Mouse (Mus musculus): Measurements from ENCODE around the gene Tigar. TPM values are rescaled to one million over a fixed set of nuclear protein-coding genes. Genes with fewer than 3 reads are reported as not detected.
A peak's percentile ranks its signal among the peaks of the same experiment; 100 is the strongest.

Tigar gene
- polyA plus RNA-seq (2017; shearing (Covaris generic)): 10 to 100 TPM in 1 of 3 experiments, 1 to 10 TPM in 2; 7.5 to 10.6 (median 8.8) TPM

- peak; percentile 100 for ATAC-seq
These were observed at the start of gene Tigar for GRCm38 (mm10) chr6:127109402-127109930. Tigar (minus strand) TSS chr6:127109557.

DNA sequence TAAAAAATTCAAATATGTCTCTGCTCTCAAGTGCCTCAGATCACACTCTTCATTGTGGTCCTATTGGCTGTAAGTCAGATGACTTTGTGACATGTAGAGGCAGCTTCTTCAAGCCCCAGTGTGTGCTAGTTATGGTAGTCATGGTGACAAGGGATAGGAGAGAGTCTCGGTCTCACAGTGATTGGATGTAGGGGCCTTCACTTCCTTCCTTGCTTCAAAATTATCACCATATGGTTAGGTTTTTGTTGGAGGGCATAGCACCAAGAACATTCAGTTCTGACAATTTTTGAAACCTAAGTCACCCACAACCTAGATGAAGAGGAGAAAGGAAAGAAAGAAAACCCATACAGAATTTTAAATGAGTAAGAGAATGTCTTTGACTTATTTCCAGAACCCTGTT lies 48.0 kb upstream of the Tigar start:
- no peak for ATAC-seq

GRCm38 (mm10) chr6:127155468-127155867 lies 46.1 kb upstream of the Tigar start:
- peak; percentile 23 for ATAC-seq

- peak; percentile 20 for ATAC-seq
These were observed 45.4 kb upstream of the Tigar start for GRCm38 (mm10) chr6:127154708-127155268.

DNA sequence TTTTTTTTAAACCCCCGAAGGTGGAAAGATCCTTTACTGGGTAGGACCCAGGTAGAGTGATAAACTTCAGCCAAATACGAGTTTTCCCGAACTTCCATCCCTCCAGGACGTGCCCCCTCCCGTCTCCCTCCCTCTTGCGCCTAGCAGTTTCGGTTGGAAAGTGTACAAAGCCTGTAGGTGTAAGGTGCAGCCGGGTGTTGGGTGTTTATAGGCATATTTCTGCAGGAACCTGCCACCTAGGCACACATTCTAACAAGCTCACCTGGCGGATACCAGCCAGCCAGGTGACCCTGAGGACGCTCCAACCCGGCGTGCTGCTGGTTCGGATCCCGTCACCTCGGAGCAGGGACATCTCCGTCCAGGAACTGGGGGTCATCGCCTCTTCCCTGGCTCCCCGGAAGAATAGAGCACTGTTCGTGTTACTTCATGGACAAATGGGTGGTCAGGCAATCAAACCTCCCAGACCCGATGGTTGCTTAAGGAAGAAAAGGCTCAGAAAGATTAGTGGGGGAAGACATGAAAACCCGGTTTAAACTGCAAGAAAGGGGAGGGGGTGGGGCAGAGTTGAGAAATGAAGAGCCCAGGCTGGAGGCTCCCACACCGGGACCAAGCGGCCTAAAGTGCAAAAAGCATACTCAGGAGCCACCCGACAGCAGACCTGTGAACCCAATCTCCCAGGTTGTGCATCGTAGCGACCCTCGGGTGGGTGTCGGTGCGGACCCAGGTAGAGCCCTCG lies 44.8 kb upstream of the Tigar start:
- no peak for ATAC-seq

- no peak for ATAC-seq
These were observed 44.0 kb upstream of the Tigar start for GRCm38 (mm10) chr6:127153296-127153800.

DNA sequence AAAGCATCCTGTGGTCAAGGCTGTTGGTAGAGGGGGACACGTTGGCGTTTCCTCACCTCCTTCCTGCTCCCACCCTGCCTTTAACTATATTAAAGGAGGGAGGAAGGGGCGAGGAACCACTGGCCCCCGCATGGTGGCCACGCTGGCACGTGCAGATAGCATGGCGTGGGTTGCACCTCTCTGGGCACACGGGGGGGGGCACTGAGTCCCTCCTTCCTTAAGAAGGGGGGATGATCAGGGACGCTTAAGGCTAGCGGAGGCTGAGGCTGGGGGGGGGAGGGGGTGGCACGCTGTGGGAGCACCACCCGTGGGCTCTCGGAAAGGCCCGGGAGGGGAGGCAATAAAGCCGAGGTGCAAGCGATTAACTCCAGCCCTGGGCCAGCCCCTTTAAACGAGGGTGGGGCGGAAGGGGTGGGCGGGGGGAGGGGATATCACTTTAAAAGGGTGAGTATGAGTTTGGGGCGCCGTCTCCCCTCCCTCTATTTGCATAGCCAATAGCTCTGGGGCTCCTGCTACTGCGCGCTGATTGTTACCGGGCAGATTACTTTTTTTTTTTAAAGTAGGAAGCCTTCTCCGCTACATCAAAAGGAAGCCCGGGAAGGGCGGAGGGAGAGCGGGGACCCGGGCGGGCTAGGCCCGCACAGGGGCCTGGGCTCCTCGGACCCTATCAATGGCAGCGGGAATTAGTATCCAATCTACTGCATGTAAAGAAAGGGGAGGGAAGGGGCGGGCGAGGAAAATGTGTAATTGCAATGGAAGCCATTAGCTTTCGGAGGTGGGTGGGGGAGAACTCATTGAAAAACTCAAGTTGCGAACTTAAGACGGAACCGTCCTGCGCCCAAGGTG lies 43.0 kb upstream of the Tigar start, which contains the start of gene Ccnd2:
Ccnd2 (minus strand) TSS at position 88 of the 846 bp plus-strand sequence.
- peak; percentile 53 for ATAC-seq

DNA sequence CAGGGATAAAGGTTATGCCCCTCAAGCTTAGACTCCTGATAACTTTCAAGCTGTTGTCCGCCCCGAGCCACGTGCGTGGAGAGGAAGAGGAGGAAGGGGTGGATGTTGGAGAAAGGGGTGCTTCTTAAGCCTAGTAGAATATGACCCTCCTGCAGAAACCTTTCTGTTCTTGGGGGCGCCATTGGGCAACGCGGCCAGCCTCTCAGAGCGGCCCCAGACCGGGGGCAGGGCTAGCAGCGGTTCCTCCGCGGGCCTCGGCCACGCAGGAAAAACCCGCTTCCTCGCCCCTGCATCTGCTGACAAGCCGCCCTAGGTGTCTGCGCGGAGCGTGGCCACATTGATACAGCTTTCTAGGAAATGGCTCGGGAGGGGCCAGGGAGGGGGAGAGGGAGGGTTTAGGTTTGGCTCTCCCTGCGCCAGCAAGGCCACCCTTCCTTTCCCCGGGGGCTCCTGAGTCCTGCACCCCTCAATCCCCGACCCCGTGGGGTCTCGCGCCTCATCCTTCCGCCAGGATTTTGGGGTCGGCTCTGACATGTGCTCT lies 42.3 kb upstream of the Tigar start:
- ATAC-seq: peak; percentile 12

- ATAC-seq: peak; percentile 32
These were observed 41.6 kb upstream of the Tigar start for GRCm38 (mm10) chr6:127150663-127151564.

DNA sequence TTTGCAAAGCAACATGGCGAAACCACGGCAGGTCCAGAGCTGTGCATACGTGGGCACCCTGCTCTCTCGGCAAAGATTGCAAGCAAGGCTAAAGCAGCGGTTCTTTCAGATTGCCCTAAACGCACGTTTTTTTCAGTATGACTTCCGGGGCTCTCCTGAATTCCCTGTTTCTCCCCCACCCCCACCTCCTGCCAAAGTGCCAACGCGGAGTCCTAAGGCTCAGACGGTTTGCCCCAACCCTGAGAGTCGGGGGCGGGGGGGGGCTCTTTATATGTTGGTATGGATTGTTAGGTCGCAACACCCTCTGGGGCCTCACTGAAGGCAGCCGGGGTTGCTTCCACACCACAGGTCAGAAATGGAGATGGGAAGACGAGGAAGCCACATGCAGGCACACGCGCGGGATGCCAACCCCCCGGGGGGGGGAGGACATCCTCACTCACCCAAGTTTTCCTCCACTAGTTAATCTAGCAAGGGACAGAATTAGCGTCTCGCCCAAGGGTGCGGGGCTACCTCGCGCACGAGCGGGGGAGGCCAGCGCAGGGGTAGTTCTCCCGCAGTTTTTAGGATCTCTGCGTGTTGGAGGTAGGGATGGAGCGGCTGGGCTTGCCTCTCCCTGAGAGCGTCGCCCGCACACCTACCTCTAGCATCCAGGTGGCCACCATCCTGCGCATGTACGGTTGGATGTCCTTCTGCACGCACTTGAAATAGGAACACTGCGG lies 40.7 kb upstream of the Tigar start:
- no peak for ATAC-seq

- peak; percentile 6 for ATAC-seq
These were observed 40.1 kb upstream of the Tigar start for GRCm38 (mm10) chr6:127149303-127149943.

GRCm38 (mm10) chr6:127148526-127149302 lies 39.4 kb upstream of the Tigar start:
- ATAC-seq: no peak

- peak; percentile 35 for ATAC-seq
These were observed 38.3 kb upstream of the Tigar start for GRCm38 (mm10) chr6:127147665-127148064.

GRCm38 (mm10) chr6:127146322-127146947 lies 37.1 kb upstream of the Tigar start:
- ATAC-seq: no peak

DNA sequence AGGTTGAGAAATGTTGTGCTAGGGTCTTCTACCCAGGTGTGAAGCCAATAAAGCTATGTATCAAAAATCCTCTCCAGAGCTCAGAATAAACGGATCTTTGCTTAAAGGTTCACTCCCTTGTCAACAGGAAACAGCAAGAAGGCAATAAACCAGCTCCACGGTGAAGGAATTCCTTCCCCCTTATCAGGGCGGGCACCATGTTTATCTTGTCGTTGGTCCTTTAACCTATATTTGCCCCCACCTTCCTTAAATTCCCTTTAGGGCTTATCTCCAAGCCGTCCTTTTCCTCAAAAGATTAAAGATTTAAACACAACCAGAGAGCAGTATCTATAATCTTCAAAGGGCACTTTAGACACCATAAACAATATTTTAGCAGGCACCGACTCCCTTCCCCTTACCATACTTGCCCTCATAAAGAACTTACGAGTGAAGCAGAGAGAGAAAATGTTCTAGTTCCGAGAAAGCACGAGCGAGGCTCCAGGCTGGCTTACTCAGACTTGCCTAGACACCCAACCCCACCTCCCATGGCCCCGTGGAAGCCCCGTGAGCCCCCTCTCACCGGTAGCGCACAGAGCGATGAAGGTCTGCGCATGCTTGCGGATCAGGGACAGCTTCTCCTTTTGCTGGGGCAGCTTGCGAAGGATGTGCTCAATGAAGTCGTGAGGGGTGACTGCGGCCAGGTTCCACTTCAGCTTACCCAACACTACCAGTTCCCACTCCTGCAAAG lies 36.3 kb upstream of the Tigar start:
- ATAC-seq: no peak

DNA sequence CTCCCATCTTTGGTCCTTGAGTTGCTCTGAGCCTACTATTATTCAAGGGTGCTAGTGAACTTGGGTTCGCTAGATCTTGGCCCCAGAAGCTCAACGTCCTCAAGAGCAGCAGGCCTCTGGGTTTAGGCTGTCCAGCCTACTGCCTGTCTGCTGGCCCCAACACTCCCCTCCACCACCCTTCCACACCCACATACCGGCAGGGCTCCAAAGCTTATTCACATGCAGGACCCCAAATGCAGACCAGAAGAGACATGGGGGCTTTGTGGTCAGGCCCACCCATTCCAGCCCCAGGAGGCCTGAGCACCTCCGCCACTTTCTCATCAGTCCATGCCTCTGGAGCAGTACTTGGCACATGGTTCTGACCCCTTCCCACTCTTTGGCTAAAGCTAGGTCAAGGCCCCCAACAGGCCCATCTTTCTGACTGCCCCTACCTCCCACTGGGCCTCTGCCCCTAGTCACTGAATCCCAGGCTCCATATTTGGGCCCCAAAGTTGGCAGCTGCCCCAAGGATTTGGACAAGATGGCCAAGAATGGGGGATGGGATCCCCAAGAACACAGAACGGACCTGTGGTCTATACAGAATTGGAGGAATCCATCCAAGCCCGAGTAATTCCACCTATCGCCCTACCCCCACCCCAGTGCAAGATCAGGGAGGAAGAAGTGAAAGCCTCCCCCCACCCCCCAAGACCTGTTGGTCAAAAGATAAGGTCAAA lies 34.4 kb upstream of the Tigar start:
- ATAC-seq: no peak

GRCm38 (mm10) chr6:127143124-127143520 lies 33.8 kb upstream of the Tigar start:
- no peak for ATAC-seq
